Mouse (Mus musculus) cerebellum, postnatal 4 days (tissue): ENCODE results near the gene Fam78a.
A peak's percentile ranks its signal among the peaks of the same experiment; 100 is the strongest.

Source experiments
- DNase-seq, 2 experiments: peaks; one replicate each; pipeline ENCODE4 v3.0.0; 2022; ENCODE audit warnings: low spot score in 2 of 2, mixed read lengths in 1 of 2

The Fam78a gene

GRCm38 (mm10) chr2:32068811-32069607, 15.6 kb downstream of the Fam78a start:
- DNase-seq = no peak

- DNase-seq = no peak
Measured at GRCm38 (mm10) chr2:32066005-32066404, 18.7 kb downstream of the Fam78a start.

- DNase-seq = no peak
Measured at GRCm38 (mm10) chr2:32065371-32065791, 19.3 kb downstream of the Fam78a start.

GRCm38 (mm10) chr2:32064913-32065312, 19.7 kb downstream of the Fam78a start:
- peak in 1 of 2 experiments; percentile 52 for DNase-seq

GRCm38 (mm10) chr2:32063451-32064151, 21.1 kb downstream of the Fam78a start:
- no peak for DNase-seq

GRCm38 (mm10) chr2:32062626-32063410, 21.8 kb downstream of the Fam78a start:
- no peak for DNase-seq

GRCm38 (mm10) chr2:32061722-32062505, 22.7 kb downstream of the Fam78a start:
- DNase-seq = no peak

GRCm38 (mm10) chr2:32061189-32061588, 23.5 kb downstream of the Fam78a start:
- no peak for DNase-seq

GRCm38 (mm10) chr2:32060228-32060805, 24.3 kb downstream of the Fam78a start:
- DNase-seq = no peak

- DNase-seq = no peak
Measured at GRCm38 (mm10) chr2:32059613-32060012, 25.0 kb downstream of the Fam78a start.

GRCm38 (mm10) chr2:32058716-32059115, 25.9 kb downstream of the Fam78a start:
- no peak for DNase-seq

GRCm38 (mm10) chr2:32058241-32058640, 26.4 kb downstream of the Fam78a start:
- no peak for DNase-seq

GRCm38 (mm10) chr2:32057794-32058193, 26.9 kb downstream of the Fam78a start:
- DNase-seq = no peak

GRCm38 (mm10) chr2:32057360-32057759, 27.3 kb downstream of the Fam78a start:
- DNase-seq = no peak

GRCm38 (mm10) chr2:32056524-32056923, 28.1 kb downstream of the Fam78a start:
- DNase-seq = no peak

- no peak for DNase-seq
Measured at GRCm38 (mm10) chr2:32055357-32055965, 29.2 kb downstream of the Fam78a start.

GRCm38 (mm10) chr2:32052418-32052817, 32.2 kb downstream of the Fam78a start:
- no peak for DNase-seq

GRCm38 (mm10) chr2:32051791-32052190, 32.9 kb downstream of the Fam78a start:
- no peak for DNase-seq

GRCm38 (mm10) chr2:32047323-32047722, 37.3 kb downstream of the Fam78a start:
- DNase-seq = no peak

- no peak for DNase-seq
Measured at GRCm38 (mm10) chr2:32046009-32046408, 38.6 kb downstream of the Fam78a start.

- no peak for DNase-seq
Measured at GRCm38 (mm10) chr2:32045375-32045774, 39.3 kb downstream of the Fam78a start.
